Mouse (Mus musculus): ENCODE measurements at regions not wholly inside any gene's neighbourhood (a gene's known extent, or its start where the extent isn't known, plus 50 kb on each side); places are given as distances from the start of the nearest gene placed in this dataset.

GRCm38 (mm10) chr11:114283208-114283607 lies 216.4 kb upstream of the Sdk2 start:
- ATAC-seq (replicated peaks; ENCODE audit: poor library complexity, severe bottlenecking) = peak; percentile 64; the same call in 1 of the 2 replicates

- ATAC-seq (replicated peaks; ENCODE audit: poor library complexity, severe bottlenecking) = no peak
Measured at GRCm38 (mm10) chr11:114282566-114282965, 215.7 kb upstream of the Sdk2 start.

GRCm38 (mm10) chr11:114281846-114282245 lies 215.0 kb upstream of the Sdk2 start:
- ATAC-seq (replicated peaks; ENCODE audit: poor library complexity, severe bottlenecking) = no peak

- ATAC-seq (replicated peaks; ENCODE audit: poor library complexity, severe bottlenecking) = no peak
Measured at GRCm38 (mm10) chr11:114281041-114281695, 214.3 kb upstream of the Sdk2 start.

GRCm38 (mm10) chr11:114277513-114278304 lies 210.9 kb upstream of the Sdk2 start:
- ATAC-seq (replicated peaks; ENCODE audit: poor library complexity, severe bottlenecking) = no peak

GRCm38 (mm10) chr11:114270358-114271072 lies 203.7 kb upstream of the Sdk2 start:
- no peak for ATAC-seq (replicated peaks; ENCODE audit: poor library complexity, severe bottlenecking)

GRCm38 (mm10) chr11:114261959-114262358 lies 195.1 kb upstream of the Sdk2 start:
- no peak for ATAC-seq (replicated peaks; ENCODE audit: poor library complexity, severe bottlenecking)

GRCm38 (mm10) chr11:114258218-114258617 lies 191.4 kb upstream of the Sdk2 start:
- peak; percentile 74 for ATAC-seq (replicated peaks; ENCODE audit: poor library complexity, severe bottlenecking)

GRCm38 (mm10) chr11:114257756-114258155 lies 190.9 kb upstream of the Sdk2 start:
- no peak for ATAC-seq (replicated peaks; ENCODE audit: poor library complexity, severe bottlenecking)

GRCm38 (mm10) chr11:114257061-114257460 lies 190.2 kb upstream of the Sdk2 start:
- ATAC-seq (replicated peaks; ENCODE audit: poor library complexity, severe bottlenecking) = no peak

- no peak for ATAC-seq (replicated peaks; ENCODE audit: poor library complexity, severe bottlenecking)
Measured at GRCm38 (mm10) chr11:114254344-114254743, 187.5 kb upstream of the Sdk2 start.

GRCm38 (mm10) chr11:114251614-114252013 lies 184.8 kb upstream of the Sdk2 start:
- no peak for ATAC-seq (replicated peaks; ENCODE audit: poor library complexity, severe bottlenecking)

GRCm38 (mm10) chr11:114249215-114249614 lies 182.4 kb upstream of the Sdk2 start:
- ATAC-seq (replicated peaks; ENCODE audit: poor library complexity, severe bottlenecking) = peak; percentile 62; the same call in 1 of the 2 replicates

- 0 out of 2 replicates have a peak, but pooled peaks have one; percentile 6 for ATAC-seq (replicated peaks; ENCODE audit: poor library complexity, severe bottlenecking)
Measured at GRCm38 (mm10) chr11:114248261-114248898, 181.5 kb upstream of the Sdk2 start.

- no peak for ATAC-seq (replicated peaks; ENCODE audit: poor library complexity, severe bottlenecking)
Measured at GRCm38 (mm10) chr11:114239311-114239803, 172.5 kb upstream of the Sdk2 start.

- no peak for ATAC-seq (replicated peaks; ENCODE audit: poor library complexity, severe bottlenecking)
Measured at GRCm38 (mm10) chr11:114238801-114239200, 172.0 kb upstream of the Sdk2 start.

GRCm38 (mm10) chr11:114238316-114238715 lies 171.5 kb upstream of the Sdk2 start:
- peak; percentile 65 for ATAC-seq (replicated peaks; ENCODE audit: poor library complexity, severe bottlenecking)

GRCm38 (mm10) chr11:114234542-114234910 lies 167.7 kb upstream of the Sdk2 start:
- no peak for ATAC-seq (replicated peaks; ENCODE audit: poor library complexity, severe bottlenecking)

- no peak for ATAC-seq (replicated peaks; ENCODE audit: poor library complexity, severe bottlenecking)
Measured at GRCm38 (mm10) chr11:114233636-114234541, 167.0 kb upstream of the Sdk2 start.
